Mouse (Mus musculus) skeletal muscle tissue, adult 2 months (tissue): ENCODE results near the gene Fam216b.

Experiments
- DNase-seq: peaks from one replicate; pipeline ENCODE4 v3.0.0-alpha.2; 2012; ENCODE audit warnings: low read depth, low spot score

Fam216b gene

GRCm38 (mm10) chr14:78088907-78089306 lies at the start of gene Fam216b:
TSS of gene Fam216b (minus strand) at chr14:78089007.
- DNase-seq, result no peak

- DNase-seq, result no peak
These were observed 43.7 kb upstream of the Fam216b start for GRCm38 (mm10) chr14:78132368-78133052.

- no peak for DNase-seq
These were observed 37.9 kb upstream of the Fam216b start for GRCm38 (mm10) chr14:78126670-78127069.

GRCm38 (mm10) chr14:78120286-78120685 lies 31.5 kb upstream of the Fam216b start:
- DNase-seq, result no peak

GRCm38 (mm10) chr14:78119449-78120200 lies 30.8 kb upstream of the Fam216b start:
- DNase-seq, result no peak

GRCm38 (mm10) chr14:78117671-78118070 lies 28.9 kb upstream of the Fam216b start:
- no peak for DNase-seq

- no peak for DNase-seq
These were observed 28.5 kb upstream of the Fam216b start for GRCm38 (mm10) chr14:78117268-78117667.

GRCm38 (mm10) chr14:78112466-78112865 lies 23.7 kb upstream of the Fam216b start:
- no peak for DNase-seq

- DNase-seq, result no peak
These were observed 22.1 kb upstream of the Fam216b start for GRCm38 (mm10) chr14:78110871-78111270.

- no peak for DNase-seq
These were observed 20.6 kb upstream of the Fam216b start for GRCm38 (mm10) chr14:78109419-78109818.

- no peak for DNase-seq
These were observed 19.6 kb upstream of the Fam216b start for GRCm38 (mm10) chr14:78108388-78108787.

- no peak for DNase-seq
These were observed 784 bp upstream of the Fam216b start for GRCm38 (mm10) chr14:78089591-78089990.

- no peak for DNase-seq
These were observed 5.3 kb downstream of the Fam216b start for GRCm38 (mm10) chr14:78083465-78083864.

- no peak for DNase-seq
These were observed 11.3 kb downstream of the Fam216b start for GRCm38 (mm10) chr14:78077508-78077907.

- peak; percentile 58 for DNase-seq
These were observed 22.7 kb downstream of the Fam216b start for GRCm38 (mm10) chr14:78065938-78066710.

- no peak for DNase-seq
These were observed 26.3 kb downstream of the Fam216b start for GRCm38 (mm10) chr14:78062484-78062883.

- DNase-seq, result no peak
These were observed 28.2 kb downstream of the Fam216b start for GRCm38 (mm10) chr14:78060609-78060951.

GRCm38 (mm10) chr14:78059878-78060608 lies 28.8 kb downstream of the Fam216b start:
- no peak for DNase-seq

GRCm38 (mm10) chr14:78057362-78057761 lies 31.4 kb downstream of the Fam216b start:
- DNase-seq, result no peak

GRCm38 (mm10) chr14:78056371-78056770 lies 32.4 kb downstream of the Fam216b start:
- DNase-seq, result no peak

- no peak for DNase-seq
These were observed 40.1 kb downstream of the Fam216b start for GRCm38 (mm10) chr14:78048674-78049073.

- no peak for DNase-seq
These were observed 40.5 kb downstream of the Fam216b start for GRCm38 (mm10) chr14:78048258-78048657.
